Mouse (Mus musculus) kidney, adult 11 months (tissue): ENCODE data around the gene Rab34.

ENCODE experiments used
- DNase-seq: peaks from one replicate; pipeline ENCODE4 v3.0.0; 2022

Rab34 gene

GRCm38 (mm10) chr11:78165761-78166109 lies 22.5 kb upstream of the Rab34 start:
- peak; percentile 85 for DNase-seq

GRCm38 (mm10) chr11:78166161-78166560 lies 22.1 kb upstream of the Rab34 start:
- no peak for DNase-seq

GRCm38 (mm10) chr11:78166640-78167039 lies 21.6 kb upstream of the Rab34 start:
- no peak for DNase-seq

GRCm38 (mm10) chr11:78167257-78167959 lies 20.8 kb upstream of the Rab34 start:
- DNase-seq: no peak

GRCm38 (mm10) chr11:78168541-78169468 lies 19.4 kb upstream of the Rab34 start:
- DNase-seq: no peak

- peak; percentile 61 for DNase-seq
These were observed 17.9 kb upstream of the Rab34 start for GRCm38 (mm10) chr11:78170306-78170705.

- DNase-seq: no peak
These were observed 16.9 kb upstream of the Rab34 start for GRCm38 (mm10) chr11:78171328-78171727.

- DNase-seq: no peak
These were observed 16.0 kb upstream of the Rab34 start for GRCm38 (mm10) chr11:78172034-78172747.

- no peak for DNase-seq
These were observed 15.4 kb upstream of the Rab34 start for GRCm38 (mm10) chr11:78172748-78173383.

- no peak for DNase-seq
These were observed 13.7 kb upstream of the Rab34 start for GRCm38 (mm10) chr11:78174506-78174905.

- no peak for DNase-seq
These were observed 12.3 kb upstream of the Rab34 start for GRCm38 (mm10) chr11:78175771-78176401.

- DNase-seq: peak; percentile 97
These were observed 11.8 kb upstream of the Rab34 start, which contains the start of the genes Nek8 and Tlcd1 for GRCm38 (mm10) chr11:78176402-78176862. TSS of gene Nek8 (minus strand) at chr11:78176675. TSS of gene Tlcd1 (plus strand) at chr11:78176711.

- DNase-seq: no peak
These were observed 11.3 kb upstream of the Rab34 start for GRCm38 (mm10) chr11:78176905-78177331.

- peak; percentile 96 for DNase-seq
These were observed 10.8 kb upstream of the Rab34 start for GRCm38 (mm10) chr11:78177437-78177836.

GRCm38 (mm10) chr11:78177903-78178858 lies 10.0 kb upstream of the Rab34 start:
- DNase-seq: peak; percentile 97

GRCm38 (mm10) chr11:78178859-78179437 lies 9.3 kb upstream of the Rab34 start:
- DNase-seq: peak; percentile 90

- DNase-seq: no peak
These were observed 8.7 kb upstream of the Rab34 start for GRCm38 (mm10) chr11:78179438-78179999.

- DNase-seq: no peak
These were observed 8.0 kb upstream of the Rab34 start for GRCm38 (mm10) chr11:78180081-78180761.

- DNase-seq: no peak
These were observed 6.3 kb upstream of the Rab34 start for GRCm38 (mm10) chr11:78181830-78182357.
